Mouse (Mus musculus): ENCODE results near the gene Utp14b. TPM values are rescaled to one million over a fixed set of nuclear protein-coding genes. Genes with fewer than 3 reads are reported as not detected.

Utp14b gene
- polyA plus RNA-seq, 1 experiment: 0.02 TPM

DNA sequence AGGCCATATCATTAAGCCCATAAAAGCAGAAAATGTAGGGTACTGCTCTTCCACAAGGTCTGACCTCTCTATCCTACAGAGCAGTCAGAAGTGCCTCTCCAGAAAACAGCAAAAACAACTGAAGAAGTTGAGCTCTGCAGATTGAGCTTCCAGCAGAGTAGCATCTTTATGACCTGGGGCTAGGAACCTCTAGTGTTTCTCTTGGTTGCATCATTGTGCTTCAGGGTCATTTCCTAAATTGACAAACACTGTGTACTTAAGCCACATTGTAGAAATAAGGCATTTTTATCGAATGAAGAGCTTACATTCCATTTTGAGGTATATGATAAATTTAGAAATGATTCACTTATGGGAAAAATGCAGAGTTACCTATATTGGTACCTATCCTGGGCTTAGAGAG, 8.7 kb downstream of the Utp14b start:
- Histone ChIP-seq H3K4me3 (replicated peaks) (no peak overlapping the region), H3K27me3 (ENCODE audit: control insufficient read depth) (no peaks in the 10 kb centered on the region), H3K9me3 (ENCODE audit: control insufficient read depth, low read length) (no peaks in the 10 kb centered on the region), H3K4me1 (ENCODE audit: control insufficient read depth) (no peaks in the 10 kb centered on the region), H3K36me3 (ENCODE audit: control insufficient read depth) (peaks cover 42% of the 10 kb centered on the region)
- TF ChIP-seq TAL1 (IDR thresholded peaks at IDR 0.05; ENCODE audit: low read length) (no peak), GATA1 (IDR thresholded peaks at IDR 0.05; ENCODE audit: low read length) (no peak)

DNA sequence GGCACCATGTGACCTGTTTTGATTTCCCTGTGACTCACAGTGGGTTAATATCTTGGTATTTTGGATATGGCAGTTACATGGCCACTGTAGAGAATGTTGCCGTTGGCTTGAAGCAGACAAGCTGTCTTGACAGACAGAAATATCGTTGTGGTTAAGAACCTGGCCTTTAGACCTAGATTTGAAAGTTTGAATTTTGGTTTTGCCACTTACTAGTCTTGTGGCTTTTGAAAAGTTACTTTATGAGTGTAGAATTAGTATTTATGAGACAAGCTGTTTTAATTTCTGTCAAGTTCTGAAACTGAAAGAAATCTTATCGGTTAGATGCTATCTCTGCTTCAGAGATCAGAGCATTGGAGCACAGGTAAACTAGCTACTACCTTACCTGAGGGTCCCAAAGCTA, 24.5 kb downstream of the Utp14b start:
- no peaks in the 10 kb centered on the region for H3K4me1 ChIP-seq (ENCODE audit: control insufficient read depth)
- H3K4me3 ChIP-seq (replicated peaks): no peak overlapping the region
- no peaks in the 10 kb centered on the region for H3K9me3 ChIP-seq (ENCODE audit: control insufficient read depth, low read length)
- H3K27me3 ChIP-seq (ENCODE audit: control insufficient read depth): no peaks in the 10 kb centered on the region
- TF ChIP-seq TAL1 (IDR thresholded peaks at IDR 0.05; ENCODE audit: low read length): no peak
- TF ChIP-seq GATA1 (IDR thresholded peaks at IDR 0.05; ENCODE audit: low read length): no peak
- H3K36me3 ChIP-seq (ENCODE audit: control insufficient read depth): no peaks in the 10 kb centered on the region

DNA sequence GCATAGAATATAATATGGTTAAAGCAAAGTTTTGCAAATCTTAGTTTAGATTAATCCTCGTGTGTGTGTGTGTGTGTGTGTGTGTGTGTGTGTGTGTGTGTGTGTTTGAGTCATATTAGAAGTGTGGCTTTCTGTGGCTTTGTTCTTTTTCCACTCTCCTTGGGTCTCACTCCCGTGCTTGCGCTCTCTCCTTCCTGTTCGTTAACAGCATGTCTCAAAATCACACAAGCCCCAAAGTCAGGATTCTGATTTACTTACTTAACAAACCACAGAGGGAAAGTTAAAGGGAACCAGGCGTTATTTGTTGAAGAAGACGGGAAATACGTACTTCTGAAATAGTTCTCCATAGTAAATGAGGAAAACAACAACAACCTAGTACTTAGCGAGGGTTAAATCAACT, 26.3 kb downstream of the Utp14b start:
- Histone ChIP-seq H3K36me3 (ENCODE audit: control insufficient read depth) (peaks cover 6% of the 10 kb centered on the region), H3K27me3 (ENCODE audit: control insufficient read depth) (no peaks in the 10 kb centered on the region), H3K4me3 (replicated peaks) (no peak overlapping the region), H3K9me3 (ENCODE audit: control insufficient read depth, low read length) (no peaks in the 10 kb centered on the region), H3K4me1 (ENCODE audit: control insufficient read depth) (no peaks in the 10 kb centered on the region)
- TF ChIP-seq TAL1 (IDR thresholded peaks at IDR 0.05; ENCODE audit: low read length) (no peak), GATA1 (IDR thresholded peaks at IDR 0.05; ENCODE audit: low read length) (no peak)

DNA sequence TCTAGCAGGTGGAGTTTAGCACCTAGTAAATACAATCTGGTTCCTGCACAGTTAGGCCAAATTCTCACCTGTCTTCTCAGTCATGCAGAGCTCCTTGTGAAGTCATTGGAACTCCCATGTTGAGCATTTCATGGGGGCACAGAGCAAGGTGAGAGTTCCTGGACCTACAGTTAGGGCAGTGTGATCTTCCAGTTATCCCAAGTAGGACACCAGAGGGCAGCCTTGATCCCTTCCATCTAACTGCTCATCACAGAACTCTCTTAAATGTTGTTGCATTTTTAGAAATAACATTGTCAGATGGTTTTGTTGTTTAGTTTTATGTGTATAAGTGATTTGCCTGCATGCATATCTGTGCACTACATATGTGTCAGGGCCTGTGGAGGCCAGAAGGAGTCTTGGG, 29.0 kb downstream of the Utp14b start:
- no peak for TF ChIP-seq GATA1 (IDR thresholded peaks at IDR 0.05; ENCODE audit: low read length)
- no peak for TF ChIP-seq TAL1 (IDR thresholded peaks at IDR 0.05; ENCODE audit: low read length)
- Histone ChIP-seq H3K4me1 (ENCODE audit: control insufficient read depth) (no peaks in the 10 kb centered on the region), H3K27me3 (ENCODE audit: control insufficient read depth) (no peaks in the 10 kb centered on the region), H3K36me3 (ENCODE audit: control insufficient read depth) (peaks cover 20% of the 10 kb centered on the region), H3K4me3 (replicated peaks) (no peak overlapping the region), H3K9me3 (ENCODE audit: control insufficient read depth, low read length) (no peaks in the 10 kb centered on the region)

DNA sequence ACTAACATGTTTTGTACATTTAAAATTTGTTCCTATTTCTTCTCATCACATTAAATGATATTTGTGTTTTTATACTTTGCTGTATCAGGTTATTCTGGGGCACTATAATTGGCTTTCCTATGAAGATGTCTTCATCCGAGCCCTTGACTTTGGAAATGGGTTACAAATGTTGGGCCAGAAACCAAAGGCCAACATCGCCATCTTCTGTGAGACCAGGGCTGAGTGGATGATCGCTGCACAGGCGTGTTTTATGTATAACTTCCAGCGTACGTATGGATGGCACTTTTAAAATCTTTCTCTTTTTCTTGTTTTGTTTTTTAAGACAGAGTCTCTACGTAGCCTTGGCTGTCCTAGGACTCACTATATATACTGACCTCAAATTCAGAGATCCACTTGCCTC, 30.3 kb downstream of the Utp14b start:
- H3K36me3 ChIP-seq (ENCODE audit: control insufficient read depth): peaks cover 28% of the 10 kb centered on the region
- TF ChIP-seq GATA1 (IDR thresholded peaks at IDR 0.05; ENCODE audit: low read length) (no peak), TAL1 (IDR thresholded peaks at IDR 0.05; ENCODE audit: low read length) (no peak)
- no peaks in the 10 kb centered on the region for H3K27me3 ChIP-seq (ENCODE audit: control insufficient read depth)
- H3K9me3 ChIP-seq (ENCODE audit: control insufficient read depth, low read length): no peaks in the 10 kb centered on the region
- H3K4me3 ChIP-seq (replicated peaks): no peak overlapping the region
- no peaks in the 10 kb centered on the region for H3K4me1 ChIP-seq (ENCODE audit: control insufficient read depth)

DNA sequence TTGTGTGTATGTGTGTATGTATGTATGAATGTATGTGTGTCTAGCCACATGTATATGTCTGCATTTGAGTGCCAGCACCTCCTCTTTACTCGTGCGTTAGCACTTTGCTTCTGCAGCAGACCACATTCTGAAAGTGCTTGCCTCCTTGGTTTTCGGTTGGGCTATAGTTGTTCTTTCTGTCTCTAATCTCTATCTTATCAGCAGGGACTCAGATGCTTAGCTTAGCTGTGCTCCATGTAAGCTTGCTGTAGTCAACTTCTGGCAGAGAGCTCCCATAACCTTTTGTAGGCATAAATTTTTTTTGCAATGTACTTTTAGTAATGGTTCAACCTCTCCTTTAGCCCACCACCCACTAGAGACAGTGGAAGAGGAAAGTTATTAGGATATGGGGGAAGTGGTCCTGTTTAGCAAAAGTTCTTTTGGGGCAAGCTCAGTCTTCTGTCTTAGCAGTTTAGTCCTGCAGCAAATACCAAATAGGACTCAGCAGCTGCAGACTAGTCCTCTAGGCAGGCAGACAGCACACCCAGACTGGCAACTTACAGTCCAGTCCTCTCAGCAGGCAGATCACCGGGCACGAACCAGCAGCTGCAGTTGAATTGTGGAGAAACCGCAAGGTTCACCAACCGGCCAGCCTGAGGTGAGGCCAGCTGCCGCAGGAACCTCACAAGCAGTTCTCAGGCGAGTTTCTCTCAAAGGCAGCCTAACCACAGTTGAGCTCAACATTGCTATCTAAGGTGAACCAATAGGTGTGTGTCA, 36.8 kb downstream of the Utp14b start:
- Histone ChIP-seq H3K27me3 (ENCODE audit: control insufficient read depth) (no peaks in the 10 kb centered on the region), H3K9me3 (ENCODE audit: control insufficient read depth, low read length) (no peaks in the 10 kb centered on the region), H3K36me3 (ENCODE audit: control insufficient read depth) (peaks cover 67% of the 10 kb centered on the region), H3K4me1 (ENCODE audit: control insufficient read depth) (no peaks in the 10 kb centered on the region), H3K4me3 (replicated peaks) (no peak overlapping the region)
- TF ChIP-seq TAL1 (IDR thresholded peaks at IDR 0.05; ENCODE audit: low read length): no peak
- no peak for TF ChIP-seq GATA1 (IDR thresholded peaks at IDR 0.05; ENCODE audit: low read length)

DNA sequence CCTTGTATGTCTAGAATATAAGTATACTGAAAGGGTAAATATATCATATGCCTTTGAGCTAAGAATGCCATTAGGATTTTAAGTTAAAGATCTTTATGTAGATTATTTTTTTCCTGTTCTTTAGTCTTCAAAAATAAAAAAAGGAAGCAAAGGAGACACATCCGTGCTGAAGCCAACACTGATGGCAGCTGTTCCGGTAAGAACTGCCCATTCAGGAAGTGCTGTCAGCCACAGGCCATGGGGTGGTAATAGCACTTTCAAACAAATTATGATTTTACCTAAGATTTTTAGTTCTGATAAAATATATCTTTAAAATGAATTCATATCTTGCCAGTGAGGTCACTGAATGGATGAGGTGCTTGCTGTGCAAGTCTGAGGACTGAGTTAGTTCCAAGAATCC, 38.5 kb downstream of the Utp14b start:
- no peak overlapping the region for H3K4me3 ChIP-seq (replicated peaks)
- no peak for TF ChIP-seq TAL1 (IDR thresholded peaks at IDR 0.05; ENCODE audit: low read length)
- TF ChIP-seq GATA1 (IDR thresholded peaks at IDR 0.05; ENCODE audit: low read length): no peak
- no peaks in the 10 kb centered on the region for H3K27me3 ChIP-seq (ENCODE audit: control insufficient read depth)
- H3K36me3 ChIP-seq (ENCODE audit: control insufficient read depth): peaks cover 64% of the 10 kb centered on the region
- H3K9me3 ChIP-seq (ENCODE audit: control insufficient read depth, low read length): no peaks in the 10 kb centered on the region
- no peaks in the 10 kb centered on the region for H3K4me1 ChIP-seq (ENCODE audit: control insufficient read depth)

DNA sequence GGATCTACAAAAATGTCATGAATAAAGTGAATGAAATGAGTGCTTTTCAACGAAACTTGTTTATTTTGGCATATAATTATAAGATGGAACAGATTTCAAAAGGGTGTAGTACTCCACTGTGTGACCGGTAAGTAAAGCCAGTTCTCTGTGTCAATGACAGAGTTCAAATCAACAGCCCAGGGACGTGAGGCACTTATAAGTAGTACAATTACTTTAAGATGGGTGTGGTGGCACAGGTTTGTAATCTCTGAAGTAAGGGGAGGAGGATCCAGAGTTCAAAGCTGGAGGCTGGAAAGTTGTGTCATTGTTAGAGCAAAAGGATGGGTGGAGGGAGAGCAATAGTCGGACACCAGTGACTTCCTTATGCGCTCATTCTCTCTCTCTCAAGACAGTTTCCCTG, 39.1 kb downstream of the Utp14b start:
- Histone ChIP-seq H3K27me3 (ENCODE audit: control insufficient read depth) (no peaks in the 10 kb centered on the region), H3K9me3 (ENCODE audit: control insufficient read depth, low read length) (no peaks in the 10 kb centered on the region), H3K36me3 (ENCODE audit: control insufficient read depth) (peaks cover 68% of the 10 kb centered on the region), H3K4me1 (ENCODE audit: control insufficient read depth) (no peaks in the 10 kb centered on the region), H3K4me3 (replicated peaks) (no peak overlapping the region)
- TF ChIP-seq GATA1 (IDR thresholded peaks at IDR 0.05; ENCODE audit: low read length): no peak

DNA sequence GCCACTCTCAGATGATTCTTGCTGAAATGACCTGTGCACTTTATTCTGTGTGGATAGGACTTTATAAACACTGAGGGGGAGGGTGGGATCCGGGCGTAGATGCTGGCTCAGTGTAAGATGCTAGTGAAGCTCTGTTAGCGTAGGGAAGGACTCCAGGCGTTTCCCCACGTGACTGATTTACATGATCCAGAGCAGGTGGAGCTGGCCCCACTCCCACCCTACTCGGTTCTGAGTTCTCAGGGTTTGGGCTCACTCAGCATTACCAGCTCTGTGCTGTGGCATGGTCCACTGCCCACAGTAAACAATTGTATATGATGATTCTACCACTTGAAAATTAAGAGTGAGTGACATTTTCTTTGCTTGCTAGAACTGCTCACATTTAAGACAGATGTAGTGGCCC, 40.3 kb downstream of the Utp14b start:
- no peaks in the 10 kb centered on the region for H3K9me3 ChIP-seq (ENCODE audit: control insufficient read depth, low read length)
- peaks cover 71% of the 10 kb centered on the region for H3K36me3 ChIP-seq (ENCODE audit: control insufficient read depth)
- TF ChIP-seq TAL1 (IDR thresholded peaks at IDR 0.05; ENCODE audit: low read length) (no peak), GATA1 (IDR thresholded peaks at IDR 0.05; ENCODE audit: low read length) (no peak)
- no peaks in the 10 kb centered on the region for H3K4me1 ChIP-seq (ENCODE audit: control insufficient read depth)
- H3K27me3 ChIP-seq (ENCODE audit: control insufficient read depth): no peaks in the 10 kb centered on the region
- no peak overlapping the region for H3K4me3 ChIP-seq (replicated peaks)

DNA sequence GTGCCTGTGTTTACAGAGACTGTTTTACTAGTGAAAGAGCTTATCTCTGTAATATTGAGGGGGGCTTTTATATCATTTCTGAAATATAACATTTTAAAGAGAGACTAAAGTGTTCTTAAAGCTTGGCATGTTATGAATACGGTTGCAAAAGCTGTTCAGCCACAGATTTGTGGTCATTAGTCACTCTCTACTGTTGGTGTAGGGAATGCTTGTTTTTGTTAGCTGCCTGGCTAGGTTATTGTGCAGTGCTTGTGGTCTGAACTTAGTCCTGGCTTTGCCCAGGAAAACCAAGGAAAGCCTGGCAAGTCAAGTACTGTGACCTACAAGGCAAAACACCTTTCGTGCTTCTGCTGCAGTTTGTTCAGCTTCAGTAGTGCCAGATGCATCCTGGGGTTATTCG, 43.9 kb downstream of the Utp14b start:
- Histone ChIP-seq H3K36me3 (ENCODE audit: control insufficient read depth) (peaks cover 70% of the 10 kb centered on the region), H3K4me1 (ENCODE audit: control insufficient read depth) (no peaks in the 10 kb centered on the region), H3K4me3 (replicated peaks) (no peak overlapping the region), H3K9me3 (ENCODE audit: control insufficient read depth, low read length) (no peaks in the 10 kb centered on the region), H3K27me3 (ENCODE audit: control insufficient read depth) (no peaks in the 10 kb centered on the region)
- TF ChIP-seq TAL1 (IDR thresholded peaks at IDR 0.05; ENCODE audit: low read length) (no peak), GATA1 (IDR thresholded peaks at IDR 0.05; ENCODE audit: low read length) (no peak)

Data from erythroblast, embryonic 14.5 days (primary cell).